Mouse (Mus musculus): ENCODE data around the gene Fam24b. TPM values are rescaled to one million over a fixed set of nuclear protein-coding genes. Genes with fewer than 3 reads are reported as not detected.

Gene Fam24b
- total RNA-seq (2017), result not detected in 2 replicates

DNA sequence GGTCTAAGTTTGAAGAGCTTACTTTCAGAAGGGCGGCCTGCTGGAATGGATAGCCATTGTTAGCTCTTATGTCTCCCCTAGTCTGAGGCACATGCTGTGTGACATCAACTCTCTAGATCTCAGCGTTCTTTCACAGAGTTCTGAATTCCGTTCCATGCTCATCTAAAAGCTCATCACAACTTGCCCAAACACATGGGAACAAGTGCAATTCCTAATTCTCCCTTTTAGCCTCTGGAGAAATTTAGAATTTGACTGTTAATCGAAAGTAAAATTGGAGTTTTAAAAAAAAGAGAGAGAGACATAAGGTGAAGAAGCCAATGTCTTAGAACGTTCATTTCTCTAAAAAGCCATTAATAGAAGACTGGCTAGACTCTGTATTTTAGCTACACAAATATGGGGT, at the start of gene Fam24b:
Fam24b (minus strand) TSS at position 101 of the 400 bp plus-strand sequence.
- ATAC-seq (replicated peaks in 1 of 2; ENCODE audit: insufficient read depth in 1 of 2, low FRiP score in 2 of 2, low TSS enrichment in 1 of 2, low read depth in 1 of 2, poor library complexity in 2 of 2, severe bottlenecking in 2 of 2), result no peak

DNA sequence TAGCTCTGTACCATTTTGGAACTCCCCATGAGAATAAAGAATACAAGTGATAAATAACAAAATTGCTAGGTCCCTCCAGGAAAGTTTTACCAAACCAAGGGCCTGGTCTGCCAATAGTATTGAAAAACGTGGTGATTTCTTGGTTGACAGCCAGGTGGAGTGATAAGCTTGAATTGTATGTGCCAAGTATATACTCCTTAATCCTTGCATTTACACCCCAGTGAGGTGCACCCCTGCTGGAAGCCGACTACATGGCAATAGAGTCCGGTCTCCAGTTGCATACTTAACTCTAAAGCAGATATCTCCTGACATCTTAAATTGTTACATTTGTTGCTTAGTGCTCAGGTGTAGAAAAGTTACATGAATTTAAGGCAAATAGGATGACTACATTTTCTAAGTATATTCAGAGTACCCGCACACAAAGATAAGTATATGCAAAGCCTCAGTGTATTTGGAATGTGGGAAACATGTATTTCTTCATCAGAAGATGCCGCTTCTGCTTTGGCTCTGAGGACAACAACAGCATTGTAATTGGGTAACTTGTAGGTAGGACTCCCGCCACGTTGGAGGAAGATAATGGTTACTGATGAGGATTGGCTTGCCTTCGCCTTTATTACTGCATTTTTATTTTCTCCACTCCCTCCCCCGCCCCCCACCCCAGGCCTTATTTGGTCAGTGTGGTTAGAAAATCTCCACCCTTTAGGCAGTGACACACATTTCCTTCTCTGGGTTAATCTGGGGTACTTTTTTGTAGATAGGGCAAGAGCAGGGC, 42.8 kb upstream of the Fam24b start:
- ATAC-seq (replicated peaks in 1 of 2; ENCODE audit: insufficient read depth in 1 of 2, low FRiP score in 2 of 2, low TSS enrichment in 1 of 2, low read depth in 1 of 2, poor library complexity in 2 of 2, severe bottlenecking in 2 of 2), result no peak

DNA sequence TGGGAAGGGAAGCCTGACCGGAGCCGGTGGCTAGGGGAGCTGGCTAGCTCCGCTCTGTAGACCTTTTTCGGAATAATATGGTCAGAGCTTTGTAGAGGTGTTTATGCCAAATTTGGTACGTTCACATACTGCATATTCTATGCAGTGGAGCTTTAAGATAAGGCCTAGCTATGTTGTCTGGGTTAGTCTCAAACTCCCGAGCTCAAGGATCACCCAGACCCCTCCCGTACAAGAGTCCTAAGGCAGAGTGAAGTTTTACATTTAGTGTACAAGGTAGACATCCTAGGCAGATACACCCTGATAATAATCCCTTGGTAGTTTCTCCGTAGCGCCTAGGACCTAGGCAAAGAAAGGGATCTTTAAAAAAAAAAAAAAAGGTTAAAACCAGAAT, 42.1 kb upstream of the Fam24b start:
- peak in 1 of 2 experiments; percentile 6; a peak in 1 of 4 replicates for ATAC-seq (replicated peaks in 1 of 2; ENCODE audit: insufficient read depth in 1 of 2, low FRiP score in 2 of 2, low TSS enrichment in 1 of 2, low read depth in 1 of 2, poor library complexity in 2 of 2, severe bottlenecking in 2 of 2)

DNA sequence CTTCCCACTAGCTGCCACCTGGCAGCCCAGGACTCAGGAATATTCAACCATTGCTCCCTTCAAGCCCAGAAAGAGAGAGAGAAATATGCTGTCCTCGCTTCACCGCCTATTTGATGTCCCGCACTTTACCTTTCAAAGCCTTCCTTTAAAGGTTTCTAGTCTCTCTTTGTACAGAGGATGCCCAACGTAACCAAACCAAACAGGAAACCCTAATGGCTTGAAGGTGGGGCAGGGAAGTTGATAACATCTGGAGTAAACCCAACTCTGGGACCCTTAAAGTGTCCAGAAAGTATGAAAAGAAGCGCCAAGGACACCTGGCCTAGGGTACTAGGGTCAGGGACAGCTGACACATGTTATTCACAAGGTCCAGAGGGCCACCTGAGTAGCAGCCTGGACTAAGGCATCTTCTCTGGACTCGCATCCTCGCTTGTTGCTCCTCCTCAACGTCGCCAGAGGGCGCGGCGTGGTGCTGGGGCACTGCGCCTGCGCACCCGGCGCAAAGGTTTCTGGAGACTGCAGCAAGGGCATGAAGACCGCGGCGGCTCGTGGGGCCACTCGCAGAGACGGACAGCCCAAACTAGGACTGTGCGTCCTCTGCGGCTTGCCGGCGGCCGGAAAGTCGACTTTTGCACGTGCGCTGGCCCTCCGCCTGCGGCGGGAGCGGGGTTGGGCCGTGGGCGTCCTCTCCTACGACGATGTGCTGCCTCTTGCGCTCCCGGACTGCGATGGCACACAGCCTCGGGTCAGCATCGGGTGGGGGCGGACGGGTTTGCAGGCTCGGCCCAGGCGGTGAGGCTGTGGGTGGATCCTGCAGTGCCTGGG, 41.5 kb upstream of the Fam24b start, which contains the start of gene Pstk:
Pstk (plus strand) TSS at position 494 of the 822 bp plus-strand sequence.
- peak; percentile 96 to 97 for ATAC-seq (replicated peaks in 1 of 2; ENCODE audit: insufficient read depth in 1 of 2, low FRiP score in 2 of 2, low TSS enrichment in 1 of 2, low read depth in 1 of 2, poor library complexity in 2 of 2, severe bottlenecking in 2 of 2)

DNA sequence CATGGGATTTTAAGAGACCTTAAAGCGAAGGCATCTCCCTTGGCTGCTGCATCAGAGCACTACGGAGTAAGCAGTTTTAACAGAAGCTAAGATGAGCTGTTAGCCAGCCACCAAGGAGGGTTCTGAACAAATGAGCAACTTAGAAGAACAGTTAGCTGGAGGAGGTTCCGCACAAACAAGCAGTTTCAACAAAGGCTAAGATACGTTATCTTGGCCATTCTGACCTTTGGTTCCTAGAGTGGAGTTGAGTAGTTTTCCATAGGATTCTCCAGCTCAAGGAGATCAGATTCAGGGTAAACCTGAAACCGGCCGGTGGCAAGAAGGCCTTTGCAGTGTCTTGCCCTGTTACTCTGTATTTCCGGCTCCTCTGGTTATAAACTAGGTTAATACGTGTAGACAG, 34.8 kb upstream of the Fam24b start:
- ATAC-seq (replicated peaks in 1 of 2; ENCODE audit: insufficient read depth in 1 of 2, low FRiP score in 2 of 2, low TSS enrichment in 1 of 2, low read depth in 1 of 2, poor library complexity in 2 of 2, severe bottlenecking in 2 of 2), result no peak

DNA sequence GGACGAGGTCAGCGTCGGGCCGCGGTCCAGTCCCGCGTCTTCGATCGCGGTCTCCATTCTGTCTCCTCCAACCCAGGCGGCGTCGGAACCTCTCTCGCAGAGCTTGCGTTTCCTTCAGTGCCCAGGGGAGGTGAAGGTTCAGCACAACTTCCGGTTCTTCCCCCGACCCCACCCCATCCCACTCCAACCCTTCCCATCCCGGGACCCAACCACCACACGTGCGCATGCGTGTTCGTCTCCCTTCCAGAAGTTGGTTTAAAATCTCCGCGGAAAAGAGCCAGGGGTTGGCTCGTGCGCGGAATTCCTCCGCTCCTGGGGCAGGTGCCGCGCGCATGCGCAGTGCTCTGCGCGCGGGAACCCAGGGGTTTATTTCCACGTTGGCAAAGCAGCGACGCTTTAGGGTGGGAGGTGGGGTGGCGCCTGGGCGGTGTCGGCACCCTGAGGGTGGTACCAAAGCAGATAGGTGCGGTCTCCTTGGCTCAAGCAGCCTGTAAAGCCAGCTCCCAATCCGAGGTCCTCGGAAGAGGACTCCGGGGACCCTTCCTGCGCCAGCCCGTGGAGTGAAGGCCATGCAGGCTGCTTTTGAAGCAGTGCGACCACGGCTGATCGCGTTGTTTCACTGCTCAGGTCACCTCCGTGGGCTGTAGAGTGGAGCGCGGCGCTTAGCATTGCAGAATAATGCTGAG, 33.4 kb upstream of the Fam24b start, which contains the start of gene 2310057M21Rik:
2310057M21Rik (minus strand) TSS at position 145 of the 686 bp plus-strand sequence.
- ATAC-seq (replicated peaks in 1 of 2; ENCODE audit: insufficient read depth in 1 of 2, low FRiP score in 2 of 2, low TSS enrichment in 1 of 2, low read depth in 1 of 2, poor library complexity in 2 of 2, severe bottlenecking in 2 of 2), result peak; percentile 92 to 97

DNA sequence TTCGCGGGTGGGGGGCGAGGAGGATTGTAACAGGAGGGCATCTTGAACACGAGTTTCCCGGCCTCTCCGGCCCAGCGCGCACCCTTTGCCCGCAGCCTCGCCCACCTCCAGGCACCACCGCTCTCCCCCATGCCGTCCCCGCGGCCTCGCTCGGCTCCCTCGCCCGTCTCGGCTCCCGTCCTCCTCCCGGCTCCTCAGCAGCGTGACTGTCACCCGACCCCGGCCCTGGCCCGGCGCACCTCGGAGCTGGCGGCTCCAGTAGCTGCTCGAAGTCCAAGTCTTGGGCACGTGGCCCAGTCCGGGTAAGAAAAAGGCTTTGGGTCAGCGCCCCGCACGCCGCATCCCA, 32.9 kb upstream of the Fam24b start:
- peak; percentile 39 to 59 for ATAC-seq (replicated peaks in 1 of 2; ENCODE audit: insufficient read depth in 1 of 2, low FRiP score in 2 of 2, low TSS enrichment in 1 of 2, low read depth in 1 of 2, poor library complexity in 2 of 2, severe bottlenecking in 2 of 2)

DNA sequence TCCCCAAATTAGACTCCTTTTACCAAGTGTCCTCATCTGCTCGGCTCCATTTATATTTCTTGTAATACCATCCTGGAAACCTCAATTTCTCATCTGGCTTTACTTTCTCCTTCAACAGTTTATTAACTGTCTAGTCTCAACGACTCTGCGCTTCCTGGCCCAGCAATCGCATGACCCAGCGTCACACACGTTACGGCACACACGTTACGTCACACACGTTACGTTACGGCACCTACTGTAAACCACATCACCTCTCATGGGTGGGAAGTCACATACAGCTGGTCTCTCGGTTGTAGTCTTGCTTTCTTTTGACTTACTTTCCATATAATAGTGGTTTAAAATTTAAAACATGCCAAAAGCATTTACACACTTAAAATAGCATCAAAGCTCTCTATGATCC, 26.8 kb upstream of the Fam24b start:
- no peak for ATAC-seq (replicated peaks in 1 of 2; ENCODE audit: insufficient read depth in 1 of 2, low FRiP score in 2 of 2, low TSS enrichment in 1 of 2, low read depth in 1 of 2, poor library complexity in 2 of 2, severe bottlenecking in 2 of 2)

DNA sequence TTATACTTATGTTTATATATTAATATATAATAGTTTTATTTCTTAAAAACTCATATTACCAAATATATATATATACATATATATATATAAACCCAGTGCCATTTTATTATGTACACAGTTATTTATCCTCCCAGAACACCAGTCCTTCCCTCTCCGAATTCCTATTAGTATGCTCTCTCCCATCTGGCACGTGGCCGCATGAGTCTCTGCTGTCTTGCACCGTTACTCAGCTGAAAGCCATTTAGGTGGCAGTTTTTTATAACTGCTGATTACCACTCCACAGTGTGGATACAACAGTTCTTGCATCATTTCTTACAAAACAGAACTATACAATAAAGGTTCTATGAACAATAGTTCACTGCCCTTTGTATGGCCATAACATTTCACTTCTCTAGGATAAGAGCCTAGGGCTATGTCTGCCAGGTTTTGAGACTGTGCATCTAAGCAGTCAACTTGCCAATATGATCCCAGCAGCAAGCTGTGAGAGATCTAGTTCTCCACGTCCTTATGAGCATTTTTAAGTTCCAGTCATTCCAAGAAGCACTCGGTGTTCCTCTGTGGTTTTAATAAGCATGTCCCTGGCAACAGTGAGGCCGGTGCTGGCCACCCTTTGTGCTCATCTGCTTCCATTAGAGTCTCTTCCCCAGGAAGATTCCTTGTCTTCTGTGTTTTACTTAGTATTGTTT, 16.7 kb upstream of the Fam24b start:
- ATAC-seq (replicated peaks in 1 of 2; ENCODE audit: insufficient read depth in 1 of 2, low FRiP score in 2 of 2, low TSS enrichment in 1 of 2, low read depth in 1 of 2, poor library complexity in 2 of 2, severe bottlenecking in 2 of 2), result no peak

DNA sequence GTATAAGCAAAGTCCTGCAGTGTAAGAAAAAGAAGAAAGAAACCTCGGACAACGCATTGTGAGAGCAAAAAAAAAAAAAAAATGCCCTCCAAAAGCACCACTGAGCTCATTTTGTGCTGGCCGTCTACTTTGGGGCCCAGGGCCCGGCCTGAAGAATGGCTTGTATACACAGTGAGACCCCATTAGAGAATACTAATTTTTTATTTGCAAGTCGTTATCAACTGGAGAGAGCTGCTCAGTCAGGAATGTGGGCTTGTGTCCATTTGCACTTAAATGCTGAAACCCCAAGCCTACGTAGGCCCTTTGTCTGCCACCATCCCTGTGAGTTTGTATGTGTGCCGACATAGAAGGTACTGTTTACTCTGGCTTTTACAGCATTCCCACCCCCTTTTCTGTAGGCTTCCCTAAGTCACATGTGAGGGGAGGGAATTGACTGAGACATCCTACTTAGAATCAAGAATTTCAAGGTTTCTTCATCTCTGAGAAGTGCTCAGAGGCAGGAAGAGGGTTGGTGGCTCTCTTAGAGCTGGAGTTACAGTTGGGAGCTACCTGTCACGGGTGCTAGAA, 8.3 kb upstream of the Fam24b start:
- ATAC-seq (replicated peaks in 1 of 2; ENCODE audit: insufficient read depth in 1 of 2, low FRiP score in 2 of 2, low TSS enrichment in 1 of 2, low read depth in 1 of 2, poor library complexity in 2 of 2, severe bottlenecking in 2 of 2), result no peak

DNA sequence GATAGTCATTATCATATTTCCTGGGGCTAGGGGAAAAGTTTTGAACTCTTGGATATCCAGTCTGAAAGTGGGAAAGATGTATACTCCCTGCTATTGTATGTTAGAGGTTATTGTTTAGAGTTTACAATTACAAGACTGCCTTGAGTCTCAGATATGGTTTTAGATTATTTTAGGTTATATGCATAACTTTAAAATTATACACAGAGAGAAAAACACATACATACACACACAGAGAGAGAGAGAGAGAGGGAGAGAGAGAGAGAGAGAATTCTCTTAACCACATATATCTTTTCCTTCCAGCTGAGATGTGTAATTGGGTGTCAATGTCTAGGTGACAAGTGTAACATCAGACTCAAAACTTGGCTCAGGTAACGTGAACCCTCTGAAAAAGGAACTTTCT, 4.2 kb upstream of the Fam24b start, which contains the start of gene Fam24a:
Fam24a (plus strand) TSS at position 301 of the 400 bp plus-strand sequence.
- no peak for ATAC-seq (replicated peaks in 1 of 2; ENCODE audit: insufficient read depth in 1 of 2, low FRiP score in 2 of 2, low TSS enrichment in 1 of 2, low read depth in 1 of 2, poor library complexity in 2 of 2, severe bottlenecking in 2 of 2)

DNA sequence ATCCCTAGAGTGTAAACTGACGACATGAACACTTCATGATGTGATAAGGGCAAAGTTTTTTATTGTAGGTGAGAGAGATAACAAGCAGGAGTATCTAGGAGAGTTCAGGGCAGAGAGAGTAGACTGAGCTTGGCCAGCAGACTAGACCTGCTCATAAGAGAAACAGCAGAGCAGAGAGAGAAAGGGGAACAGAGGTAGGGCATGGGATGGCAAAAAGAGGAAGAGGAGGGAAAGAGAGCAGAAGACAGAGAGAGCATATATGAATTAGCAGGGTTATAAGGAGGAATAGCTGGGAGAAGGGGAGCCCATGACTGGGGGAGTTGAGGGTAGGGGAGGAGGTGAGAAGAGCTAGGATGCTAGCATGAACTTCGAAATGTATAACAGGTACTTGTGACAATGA, 2.4 kb upstream of the Fam24b start:
- 0 out of 4 replicates have a peak, but pooled peaks of 1 of the 2 experiments have one; percentile 29 for ATAC-seq (replicated peaks in 1 of 2; ENCODE audit: insufficient read depth in 1 of 2, low FRiP score in 2 of 2, low TSS enrichment in 1 of 2, low read depth in 1 of 2, poor library complexity in 2 of 2, severe bottlenecking in 2 of 2)

DNA sequence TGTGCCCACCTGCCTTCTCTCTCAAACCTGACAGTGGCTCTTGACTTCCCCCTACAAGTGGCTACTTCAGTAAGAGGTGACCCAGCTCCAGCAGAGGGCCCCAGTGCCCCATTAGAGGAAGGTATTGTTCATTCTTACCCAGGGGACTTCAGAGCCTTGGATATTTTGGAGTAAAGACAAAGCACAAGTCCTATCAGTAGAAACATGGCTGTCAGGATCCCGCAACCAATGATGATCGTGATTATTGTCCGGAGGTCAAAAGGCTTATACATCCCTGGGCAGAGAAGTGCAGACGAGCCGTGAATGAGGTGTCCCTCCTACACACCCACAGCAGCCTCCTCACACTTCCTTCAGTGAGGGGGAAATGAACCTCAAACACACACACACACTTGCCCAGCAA, 2.3 kb downstream of the Fam24b start:
- no peak for ATAC-seq (replicated peaks in 1 of 2; ENCODE audit: insufficient read depth in 1 of 2, low FRiP score in 2 of 2, low TSS enrichment in 1 of 2, low read depth in 1 of 2, poor library complexity in 2 of 2, severe bottlenecking in 2 of 2)

DNA sequence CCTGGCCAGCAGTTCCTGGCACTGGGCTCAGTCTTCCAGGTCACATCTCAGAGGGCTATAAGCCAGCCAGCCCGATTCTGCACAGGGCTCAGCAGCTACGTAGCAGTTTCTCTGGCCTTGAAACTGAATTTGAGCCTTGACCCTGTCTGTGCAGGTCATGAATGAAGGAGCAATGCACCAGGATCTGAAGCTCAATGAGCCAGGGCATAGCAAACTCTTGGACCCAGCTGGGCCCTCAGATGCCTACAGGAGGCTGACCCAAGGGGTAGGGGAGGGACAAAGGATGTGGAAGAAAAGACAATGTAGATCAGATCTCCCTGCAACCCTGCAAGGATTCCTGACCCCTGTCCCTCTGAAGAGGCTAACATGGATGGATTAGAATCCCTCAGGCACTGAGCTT, 7.1 kb downstream of the Fam24b start, which contains the start of gene Cuzd1:
Cuzd1 (minus strand) TSS at position 101 of the 400 bp plus-strand sequence.
- no peak for ATAC-seq (replicated peaks in 1 of 2; ENCODE audit: insufficient read depth in 1 of 2, low FRiP score in 2 of 2, low TSS enrichment in 1 of 2, low read depth in 1 of 2, poor library complexity in 2 of 2, severe bottlenecking in 2 of 2)

DNA sequence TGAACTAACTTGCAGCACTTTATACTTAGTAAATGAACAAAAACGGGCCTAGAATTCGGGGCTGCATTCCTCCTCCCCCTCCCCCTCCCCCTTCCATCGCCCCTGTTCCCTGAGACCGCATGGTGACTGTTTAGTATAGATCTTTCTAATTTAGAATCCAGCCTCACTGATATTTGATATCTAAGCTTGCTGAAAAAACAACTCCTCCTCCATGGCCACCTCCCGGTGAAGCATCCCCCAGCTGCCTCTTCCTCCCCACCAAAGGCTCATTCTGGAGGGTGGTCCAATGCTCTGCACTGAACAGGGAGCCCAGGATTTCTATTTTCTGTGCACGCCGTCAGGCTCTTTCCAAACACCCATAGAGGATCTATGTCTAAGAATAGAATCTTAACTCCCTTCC, 11.0 kb downstream of the Fam24b start:
- ATAC-seq (replicated peaks in 1 of 2; ENCODE audit: insufficient read depth in 1 of 2, low FRiP score in 2 of 2, low TSS enrichment in 1 of 2, low read depth in 1 of 2, poor library complexity in 2 of 2, severe bottlenecking in 2 of 2), result no peak

DNA sequence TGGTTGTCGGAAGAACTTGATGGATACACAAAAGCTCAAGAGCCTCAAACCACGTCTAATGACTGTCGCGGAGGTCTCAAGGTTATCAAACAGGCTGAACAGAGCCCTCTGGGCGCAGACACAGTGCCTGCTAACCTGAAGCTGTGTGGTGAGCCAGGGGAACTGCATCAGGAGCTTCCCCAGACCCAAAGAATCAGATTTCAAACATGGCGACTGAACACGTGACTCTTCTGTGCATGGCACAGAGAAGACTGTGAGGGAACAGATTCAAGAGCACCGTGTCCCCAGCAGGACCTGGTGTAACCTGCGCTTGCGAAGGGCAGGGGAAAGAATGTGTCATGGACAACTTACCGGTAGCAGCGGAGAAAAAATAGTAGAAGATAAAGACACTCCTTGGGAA, 11.7 kb downstream of the Fam24b start:
- no peak for ATAC-seq (replicated peaks in 1 of 2; ENCODE audit: insufficient read depth in 1 of 2, low FRiP score in 2 of 2, low TSS enrichment in 1 of 2, low read depth in 1 of 2, poor library complexity in 2 of 2, severe bottlenecking in 2 of 2)

DNA sequence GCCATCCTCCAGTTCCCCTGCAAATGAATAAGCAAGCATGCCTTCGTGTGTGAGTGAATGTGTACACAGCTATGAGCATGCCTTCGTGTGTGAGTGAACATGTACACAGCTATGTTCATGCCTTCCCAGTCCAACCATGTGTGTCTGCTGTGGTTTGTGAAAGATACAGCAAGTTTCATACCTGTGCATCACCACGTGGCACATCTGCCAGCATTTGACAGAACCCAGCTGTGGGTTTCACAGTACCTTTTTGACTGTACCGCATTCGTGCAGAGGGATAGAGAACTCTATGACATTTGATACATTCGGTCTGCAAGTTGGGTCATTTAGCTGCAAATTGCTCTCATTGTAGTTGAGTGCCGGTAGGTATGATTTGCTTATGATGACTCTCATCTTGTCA, 14.8 kb downstream of the Fam24b start:
- ATAC-seq (replicated peaks in 1 of 2; ENCODE audit: insufficient read depth in 1 of 2, low FRiP score in 2 of 2, low TSS enrichment in 1 of 2, low read depth in 1 of 2, poor library complexity in 2 of 2, severe bottlenecking in 2 of 2), result no peak
